ENCODE assay signal across 24 mouse cellular contexts in the genomic region with DNA sequence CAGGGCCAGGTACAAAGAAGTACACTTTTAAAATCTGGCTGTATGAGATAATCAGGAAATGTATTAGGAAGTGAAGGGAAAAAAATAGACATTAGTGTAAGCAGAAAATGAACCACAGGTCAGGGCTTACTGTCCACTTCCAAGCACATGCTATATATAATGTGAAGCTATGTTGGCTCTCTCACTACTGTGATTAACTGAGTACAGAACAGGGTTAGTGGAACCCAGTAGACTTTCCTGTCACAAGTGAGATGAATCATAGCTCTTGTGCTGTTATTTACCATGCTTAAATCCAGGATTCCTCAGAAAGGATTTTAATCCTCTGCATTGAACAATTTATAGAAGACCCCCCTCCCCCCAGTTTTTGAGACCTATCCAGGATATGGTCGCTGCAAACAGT.
DNase-seq lines count a peak whose midpoint lies in the region; ATAC-seq and TF ChIP-seq lines count a peak whose summit lies in the region.
"Had no signal": no experiment of that assay in that cellular context is flagged by ENCODE, and none has a peak within 500 bp of the region (broad histone marks: within the 10 kb centered on the region; RNA-seq: fewer than 3 reads in every experiment).

No protein-coding gene starts in this region.

- WGBS in kidney, postnatal 0 days: 21% methylated on average over 1 of the region's 1 CpGs
- 63% methylated on average over 1 of the region's 1 CpGs for WGBS in hindbrain, postnatal 0 days

- no peak overlapping the region for H3K4me3 ChIP-seq in kidney, postnatal 0 days (replicated peaks; ENCODE audit: low read depth, low read length)
- no peak overlapping the region for H3K4me3 ChIP-seq in myocyte
- H3K4me3 ChIP-seq in hindbrain, postnatal 0 days (ENCODE audit: low read length): no peak overlapping the region
- H3K4me3 ChIP-seq: embryonic facial prominence, embryonic 13.5 days; embryonic facial prominence, embryonic 15.5 days; erythroblast, embryonic 14.5 days; forebrain, embryonic 10.5 days; forebrain, embryonic 12.5 days had no signal

- H3ac ChIP-seq in myocyte (ENCODE audit: control insufficient read depth, insufficient read length): no peak overlapping the region

- POLR2A ChIA-PET in Patski (lab: Charles Lee): no interaction called here

- peak; percentile 42 for DNase-seq in kidney, postnatal 0 days (ENCODE audit: low spot score)
- no peak for DNase-seq in kidney, adult 8-10 months
- DNase-seq in 3T3-L1 (ENCODE audit: low read depth, low spot score) (peak; percentile 58), Patski (ENCODE audit: low read depth, low spot score) (no peak)
- no peak for DNase-seq in hindbrain, postnatal 0 days (ENCODE audit: low spot score)
- no peak for DNase-seq in embryo, embryonic 11 days
- no peak for DNase-seq in ovary, postnatal 36 days (ENCODE audit: low spot score)
- DNase-seq: adrenal gland, adult 8-10 months; adrenal gland, postnatal 14 days; adrenal gland, postnatal 36 days; cerebellum, adult 11-12 months; cerebellum, adult 2 months; cerebellum, adult 9-10 months; cerebellum, postnatal 10 days; cerebellum, postnatal 25 days had no signal

- H3K9me3 ChIP-seq in kidney, postnatal 0 days (replicated peaks; ENCODE audit: low read length): no peaks in the 10 kb centered on the region
- H3K9me3 ChIP-seq in hindbrain, postnatal 0 days (ENCODE audit: low read length): no peaks in the 10 kb centered on the region
- H3K9me3 ChIP-seq: embryonic facial prominence, embryonic 13.5 days; embryonic facial prominence, embryonic 15.5 days; forebrain, embryonic 10.5 days; forebrain, embryonic 12.5 days had no signal

- no peak for TF ChIP-seq POLR2A in myocyte (IDR thresholded peaks at IDR 0.05; ENCODE audit: insufficient read length, low read depth)

- H3K36me3 ChIP-seq in kidney, postnatal 0 days (ENCODE audit: insufficient read depth, low read length): no peaks in the 10 kb centered on the region
- no peaks in the 10 kb centered on the region for H3K36me3 ChIP-seq in myocyte (ENCODE audit: control insufficient read depth, insufficient read depth)
- H3K36me3 ChIP-seq in hindbrain, postnatal 0 days (ENCODE audit: insufficient read depth, low read length): no peaks in the 10 kb centered on the region
- H3K36me3 ChIP-seq: embryonic facial prominence, embryonic 13.5 days; embryonic facial prominence, embryonic 15.5 days; forebrain, embryonic 10.5 days; forebrain, embryonic 12.5 days had no signal

- TF ChIP-seq CTCF in kidney, postnatal 0 days (IDR thresholded peaks at IDR 0.05; ENCODE audit: low read depth): no peak
- no peak for TF ChIP-seq CTCF in Patski (IDR thresholded peaks at IDR 0.05)
- TF ChIP-seq CTCF in hindbrain, postnatal 0 days (IDR thresholded peaks at IDR 0.05; ENCODE audit: low read depth): no peak

- H3K4me1 ChIP-seq in kidney, postnatal 0 days (replicated peaks; ENCODE audit: insufficient read depth, low read length): no peaks in the 10 kb centered on the region
- no peaks in the 10 kb centered on the region for H3K4me1 ChIP-seq in hindbrain, postnatal 0 days (ENCODE audit: insufficient read depth, low read length)
- H3K4me1 ChIP-seq: embryonic facial prominence, embryonic 15.5 days; forebrain, embryonic 10.5 days; forebrain, embryonic 12.5 days had no signal

- CTCF ChIA-PET in Patski (lab: Charles Lee): no interaction called here

- no peaks in the 10 kb centered on the region for H3K79me2 ChIP-seq in myocyte (ENCODE audit: control insufficient read depth, insufficient read depth)

- no peaks in the 10 kb centered on the region for H3K27me3 ChIP-seq in kidney, postnatal 0 days (ENCODE audit: insufficient read depth, low read length)
- no peaks in the 10 kb centered on the region for H3K27me3 ChIP-seq in Patski
- no peaks in the 10 kb centered on the region for H3K27me3 ChIP-seq in myocyte (ENCODE audit: control insufficient read depth, insufficient read depth, insufficient read length)
- no peaks in the 10 kb centered on the region for H3K27me3 ChIP-seq in hindbrain, postnatal 0 days (ENCODE audit: insufficient read depth, low read length)
- H3K27me3 ChIP-seq: embryonic facial prominence, embryonic 13.5 days; embryonic facial prominence, embryonic 15.5 days; forebrain, embryonic 12.5 days had no signal

- H3K27ac ChIP-seq in kidney, postnatal 0 days: no peak overlapping the region
- H3K27ac ChIP-seq in hindbrain, postnatal 0 days: no peak overlapping the region
- H3K27ac ChIP-seq: embryonic facial prominence, embryonic 13.5 days; embryonic facial prominence, embryonic 15.5 days; forebrain, embryonic 10.5 days; forebrain, embryonic 12.5 days had no signal

- in situ Hi-C loops in Patski (cut with MboI; ENCODE audit: low pct_unique_long_range_greater_than_20kb): no loop called here

- H3K9ac ChIP-seq in kidney, postnatal 0 days (ENCODE audit: low read depth, low read length): no peak overlapping the region
- H3K9ac ChIP-seq in hindbrain, postnatal 0 days (replicated peaks; ENCODE audit: low read length): no peak overlapping the region
- H3K9ac ChIP-seq: embryonic facial prominence, embryonic 13.5 days; embryonic facial prominence, embryonic 15.5 days; forebrain, embryonic 12.5 days had no signal

- ATAC-seq in kidney, postnatal 0 days (replicated peaks; ENCODE audit: low FRiP score, low read depth): 0 out of 2 replicates have a peak, but pooled peaks have one; percentile 43
- ATAC-seq in Patski: peak; percentile 39
- no peak for ATAC-seq in hindbrain, postnatal 0 days
- ATAC-seq: activated CD4-positive, CD25-positive, alpha-beta regulatory T cell, adult 4 months; forebrain, embryonic 14.5 days; forebrain, embryonic 16.5 days had no signal

- H3K4me2 ChIP-seq in kidney, postnatal 0 days (ENCODE audit: low read length): no peak overlapping the region
- H3K4me2 ChIP-seq in myocyte (ENCODE audit: low read depth): peak overlapping the region; percentile 21
- H3K4me2 ChIP-seq in hindbrain, postnatal 0 days (ENCODE audit: low read depth, low read length): no peak overlapping the region
- H3K4me2 ChIP-seq: embryonic facial prominence, embryonic 13.5 days; embryonic facial prominence, embryonic 15.5 days; forebrain, embryonic 12.5 days had no signal

TF ChIP-seq in myocyte, 11 proteins besides CTCF, POLR2A, EP300 and RAD21:
- no peak for TF ChIP-seq MYOD1 (IDR thresholded peaks at IDR 0.05; ENCODE audit: control insufficient read depth in 1 of 3, insufficient read length in 2 of 3, low read depth in 2 of 3)
- no peak for TF ChIP-seq USF1 (IDR thresholded peaks at IDR 0.05; ENCODE audit: low read depth)
- no peak for TF ChIP-seq MYOG (IDR thresholded peaks at IDR 0.05; ENCODE audit: control insufficient read depth in 1 of 3, insufficient read depth in 1 of 3, insufficient read length in 2 of 3, low read depth in 2 of 3)
- TF ChIP-seq MAX (IDR thresholded peaks at IDR 0.05; ENCODE audit: low read depth): no peak
- TF ChIP-seq TCF12 (IDR thresholded peaks at IDR 0.05; ENCODE audit: insufficient read depth, poor library complexity, severe bottlenecking): no peak
- TF ChIP-seq SRF (IDR thresholded peaks at IDR 0.05; ENCODE audit: control insufficient read depth, insufficient read length, low read depth): no peak
- TF ChIP-seq REST (IDR thresholded peaks at IDR 0.05; ENCODE audit: insufficient read depth, insufficient read length): no peak
- no peak for TF ChIP-seq TCF3 (IDR thresholded peaks at IDR 0.05; ENCODE audit: insufficient read length, low read depth)

Comparison
In these comparisons a context has a peak if more than half of its experiments do, and no peak if none do; other contexts are left out.
1. DNase-seq: peak in kidney, postnatal 0 days (single experiment) and 3T3-L1 (single experiment); none in kidney, adult 8-10 months (0 of 2), Patski (single experiment), hindbrain, postnatal 0 days (single experiment), embryo, embryonic 11 days (single experiment) and ovary, postnatal 36 days (single experiment).